Mouse (Mus musculus): Measurements from ENCODE around the gene Rps6kb1. TPM values are rescaled to one million over a fixed set of nuclear protein-coding genes. Genes with fewer than 3 reads are reported as not detected.
A peak's percentile ranks its signal among the peaks of the same experiment; 100 is the strongest.
"Not testable (repeated sequence)": the region's sequence is repeated elsewhere in the genome, so short reads cannot be mapped to it uniquely, and the experiment has no call there.

Gene Rps6kb1
- polyA plus RNA-seq, 1 experiment, result 24.7 TPM

DNA sequence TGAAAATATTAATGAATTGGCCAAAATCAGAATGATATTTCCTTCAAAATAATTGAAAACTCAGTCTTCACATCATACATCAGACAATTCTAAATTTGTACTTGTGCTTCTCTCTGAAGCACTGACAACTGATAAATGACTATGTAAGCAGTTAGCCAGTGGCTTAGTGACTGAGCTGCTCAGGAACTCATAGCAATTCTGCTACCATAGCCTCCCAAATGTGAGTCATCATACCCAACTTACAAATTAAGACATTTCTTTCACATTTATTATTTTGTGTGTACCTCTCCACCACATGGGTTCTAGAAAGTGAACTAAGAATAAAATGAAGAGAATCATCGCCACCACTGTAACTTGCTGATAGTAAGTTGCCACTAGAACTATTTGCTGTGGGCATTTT lies 53.8 kb downstream of the Rps6kb1 start:
- H3K27ac ChIP-seq (ENCODE audit: insufficient read depth, low read length), result no peak overlapping the region
- TF ChIP-seq POLR2A (IDR thresholded peaks at IDR 0.05; ENCODE audit: extremely low read depth, insufficient read depth, low read length) (no peak), CTCF (IDR thresholded peaks at IDR 0.05; ENCODE audit: extremely low read depth, insufficient read depth, low read length) (no peak)
- H3K4me1 ChIP-seq (ENCODE audit: control insufficient read depth, insufficient read depth, low read length), result peaks cover 2% of the 10 kb centered on the region; the same call in 1 of the 2 replicates
- no peak overlapping the region for H3K4me3 ChIP-seq (ENCODE audit: insufficient read depth, low read length)

DNA sequence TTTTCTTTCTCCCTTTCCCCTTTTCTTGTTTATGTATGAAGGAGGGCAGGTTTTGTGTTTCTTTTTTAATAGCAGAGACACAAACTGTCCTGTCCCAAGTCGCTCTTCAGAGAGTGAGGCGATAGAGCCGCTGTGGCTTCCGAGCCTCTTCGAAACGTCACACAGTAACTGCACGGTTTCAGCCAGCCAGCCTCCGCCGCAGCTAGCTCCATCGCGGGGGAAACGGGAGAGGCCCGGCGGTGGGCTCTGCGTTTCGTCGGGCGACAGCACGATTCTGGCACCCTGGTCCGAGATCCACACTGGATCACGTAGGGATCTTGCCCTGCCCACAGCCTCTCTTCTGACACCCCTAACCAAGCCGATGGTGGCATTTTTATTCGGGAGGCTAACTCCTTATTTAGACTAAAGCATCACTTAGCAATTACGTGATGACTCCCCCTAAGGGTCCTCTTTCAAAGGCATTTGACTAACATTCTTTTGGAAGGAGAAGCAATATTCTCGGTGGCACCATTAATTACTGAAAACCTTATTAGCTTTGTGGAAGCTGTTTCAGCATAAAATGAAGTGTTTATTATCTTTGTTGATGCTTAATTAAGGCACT lies 59.6 kb downstream of the Rps6kb1 start:
- H3K27ac ChIP-seq (ENCODE audit: insufficient read depth, low read length), result peak overlapping the region; percentile 15; the same call in 1 of the 2 replicates
- TF ChIP-seq POLR2A (IDR thresholded peaks at IDR 0.05; ENCODE audit: extremely low read depth, insufficient read depth, low read length) (no peak), CTCF (IDR thresholded peaks at IDR 0.05; ENCODE audit: extremely low read depth, insufficient read depth, low read length) (no peak)
- peaks cover 5% of the 10 kb centered on the region; the same call in 1 of the 2 replicates for H3K4me1 ChIP-seq (ENCODE audit: control insufficient read depth, insufficient read depth, low read length)
- peak overlapping the region; percentile 55 for H3K4me3 ChIP-seq (ENCODE audit: insufficient read depth, low read length)

DNA sequence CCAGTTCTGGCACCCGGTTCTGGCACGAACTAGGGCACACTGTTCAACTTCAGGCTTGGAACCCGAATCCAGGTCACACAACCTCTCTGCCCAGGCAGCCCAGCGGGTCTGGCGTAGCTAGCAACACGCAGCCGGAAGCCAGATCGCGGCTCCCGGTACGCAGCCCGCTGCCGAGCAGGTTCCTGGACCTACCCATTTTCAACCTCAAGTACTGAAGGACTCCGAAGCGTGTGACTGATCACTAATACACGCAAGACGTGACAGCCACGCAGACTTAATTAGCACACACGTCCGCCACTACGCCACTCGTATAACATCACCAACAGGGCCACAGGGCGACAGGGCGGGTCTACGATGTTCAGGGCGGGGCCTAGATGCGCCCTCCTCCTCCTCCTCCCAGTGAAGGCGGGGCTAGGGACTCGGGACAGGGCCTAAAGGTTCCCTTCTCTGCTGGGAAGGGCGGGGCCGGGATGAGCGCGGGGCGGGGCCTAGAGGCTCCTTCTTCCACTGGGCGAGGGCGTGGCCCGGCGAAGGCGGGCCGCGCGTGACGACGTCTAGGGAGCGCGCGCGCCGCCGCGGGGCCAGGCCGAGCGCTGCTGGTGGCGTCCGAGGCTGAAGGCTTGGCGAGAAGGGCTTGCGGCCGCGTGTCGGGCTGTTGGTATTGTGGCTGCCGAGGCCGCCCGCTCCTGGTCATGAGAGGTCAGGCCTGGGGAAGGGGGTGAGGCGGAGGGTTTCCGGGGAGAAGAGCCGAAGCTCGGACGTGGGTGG lies 60.3 kb downstream of the Rps6kb1 start, which contains the start of gene Rnft1:
TSS of gene Rnft1 (plus strand) at position 557 of the 768 bp plus-strand sequence.
- peak; percentile 61 for TF ChIP-seq POLR2A (IDR thresholded peaks at IDR 0.05; ENCODE audit: extremely low read depth, insufficient read depth, low read length)
- TF ChIP-seq CTCF (IDR thresholded peaks at IDR 0.05; ENCODE audit: extremely low read depth, insufficient read depth, low read length), result no peak
- Histone ChIP-seq H3K4me1 (ENCODE audit: control insufficient read depth, insufficient read depth, low read length) (peaks cover 5% of the 10 kb centered on the region; the same call in 1 of the 2 replicates), H3K4me3 (ENCODE audit: insufficient read depth, low read length) (peak within 1 kb of the TSS; percentile 55), H3K27ac (ENCODE audit: insufficient read depth, low read length) (peak within 1 kb of the TSS; percentile 61)

DNA sequence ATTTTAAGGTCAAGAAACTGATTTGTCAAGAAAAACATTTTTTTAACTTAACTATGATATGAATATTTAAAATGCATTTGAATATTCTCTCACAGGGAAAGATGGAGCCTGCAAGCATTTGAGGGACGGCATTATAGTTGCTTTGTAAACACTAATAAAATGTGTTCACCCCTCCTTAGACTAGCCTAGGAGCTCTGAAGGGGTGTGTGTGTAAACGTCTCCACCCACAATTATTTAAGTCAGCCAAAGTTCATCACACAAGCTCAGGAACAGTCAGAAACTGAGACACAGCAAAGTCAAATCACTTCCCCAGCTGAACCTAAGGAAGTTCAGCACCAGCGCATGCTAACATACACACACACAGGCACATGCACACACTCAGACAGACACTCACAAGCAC lies 71.0 kb downstream of the Rps6kb1 start:
- peaks cover 9% of the 10 kb centered on the region for H3K4me1 ChIP-seq (ENCODE audit: control insufficient read depth, insufficient read depth, low read length)
- H3K4me3 ChIP-seq (ENCODE audit: insufficient read depth, low read length), result no peak overlapping the region; the same call in 1 of the 2 replicates
- no peak overlapping the region for H3K27ac ChIP-seq (ENCODE audit: insufficient read depth, low read length)
- TF ChIP-seq POLR2A (IDR thresholded peaks at IDR 0.05; ENCODE audit: extremely low read depth, insufficient read depth, low read length) (no peak), CTCF (IDR thresholded peaks at IDR 0.05; ENCODE audit: extremely low read depth, insufficient read depth, low read length) (no peak)

DNA sequence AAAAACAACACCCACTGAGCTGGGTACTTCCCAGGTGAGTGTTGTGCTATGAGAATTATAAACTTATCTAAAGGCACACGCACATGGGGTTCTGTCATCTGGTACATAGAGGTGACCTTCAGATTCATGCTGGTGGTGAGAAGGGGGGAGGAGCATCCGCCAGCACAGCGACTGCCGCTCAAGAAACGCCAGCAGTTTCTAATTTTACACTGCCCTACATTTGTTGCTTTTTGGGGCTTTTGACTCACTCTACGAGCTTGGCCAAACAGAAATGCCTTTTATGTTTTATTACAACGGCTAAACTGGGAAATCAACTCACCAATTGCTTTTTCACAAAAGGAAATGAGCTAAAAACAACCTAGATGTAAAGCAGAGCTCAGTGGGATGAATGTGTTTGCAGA lies 71.8 kb downstream of the Rps6kb1 start:
- TF ChIP-seq CTCF (IDR thresholded peaks at IDR 0.05; ENCODE audit: extremely low read depth, insufficient read depth, low read length), result no peak
- TF ChIP-seq POLR2A (IDR thresholded peaks at IDR 0.05; ENCODE audit: extremely low read depth, insufficient read depth, low read length), result no peak
- no peak overlapping the region for H3K27ac ChIP-seq (ENCODE audit: insufficient read depth, low read length)
- no peak overlapping the region; the same call in 1 of the 2 replicates for H3K4me3 ChIP-seq (ENCODE audit: insufficient read depth, low read length)

DNA sequence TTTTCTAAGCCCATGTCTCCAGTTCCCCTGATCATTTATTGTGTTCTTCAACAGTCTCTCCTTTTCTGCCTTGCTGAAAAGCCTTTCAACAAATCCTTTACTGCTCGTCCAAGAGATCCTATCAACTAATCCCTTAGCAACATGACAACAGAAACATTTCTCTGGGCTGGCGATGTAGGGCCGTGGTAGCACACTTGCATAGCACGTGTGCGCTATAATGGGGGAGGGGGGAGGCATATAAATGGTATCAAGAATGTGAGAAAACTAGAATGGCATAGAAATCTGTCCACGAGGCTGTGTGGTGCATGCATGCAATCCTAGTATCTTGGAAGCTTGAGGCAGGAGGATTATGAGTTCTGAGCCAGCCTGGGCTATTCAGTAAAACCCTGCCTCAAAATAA lies 72.8 kb downstream of the Rps6kb1 start:
- Histone ChIP-seq H3K4me3 (ENCODE audit: insufficient read depth, low read length) (no peak overlapping the region), H3K4me1 (ENCODE audit: control insufficient read depth, insufficient read depth, low read length) (peaks cover 9% of the 10 kb centered on the region), H3K27ac (ENCODE audit: insufficient read depth, low read length) (no peak overlapping the region)
- no peak for TF ChIP-seq POLR2A (IDR thresholded peaks at IDR 0.05; ENCODE audit: extremely low read depth, insufficient read depth, low read length)
- no peak for TF ChIP-seq CTCF (IDR thresholded peaks at IDR 0.05; ENCODE audit: extremely low read depth, insufficient read depth, low read length)

More for the DNA sequence above, 71.8 kb downstream of the Rps6kb1 start:
- H3K4me1 ChIP-seq (ENCODE audit: control insufficient read depth, insufficient read depth, low read length), result peaks cover 9% of the 10 kb centered on the region

DNA sequence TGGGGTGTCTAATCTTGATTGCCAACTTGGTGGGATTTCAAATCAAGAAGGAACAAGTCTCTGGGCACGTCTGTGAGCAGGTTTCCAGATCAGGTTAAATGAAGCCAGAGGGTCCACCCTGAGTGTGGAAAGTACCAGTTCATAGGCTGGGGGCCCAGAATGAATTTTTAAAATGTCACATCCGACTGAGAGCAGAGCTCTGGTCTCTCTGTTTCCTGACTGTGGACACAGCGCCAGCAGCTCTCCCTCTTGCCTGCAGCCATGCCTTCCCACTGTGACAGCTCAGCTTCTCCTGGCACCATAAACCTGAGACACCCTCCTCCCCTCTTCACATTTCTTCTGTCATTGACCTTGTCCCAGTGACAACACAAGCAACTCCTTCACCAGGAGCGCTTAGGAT lies 75.6 kb downstream of the Rps6kb1 start:
- no peak overlapping the region for H3K27ac ChIP-seq (ENCODE audit: insufficient read depth, low read length)
- H3K4me3 ChIP-seq (ENCODE audit: insufficient read depth, low read length), result no peak overlapping the region
- TF ChIP-seq CTCF (IDR thresholded peaks at IDR 0.05; ENCODE audit: extremely low read depth, insufficient read depth, low read length) (no peak), POLR2A (IDR thresholded peaks at IDR 0.05; ENCODE audit: extremely low read depth, insufficient read depth, low read length) (no peak)
- peaks cover 7% of the 10 kb centered on the region for H3K4me1 ChIP-seq (ENCODE audit: control insufficient read depth, insufficient read depth, low read length)

DNA sequence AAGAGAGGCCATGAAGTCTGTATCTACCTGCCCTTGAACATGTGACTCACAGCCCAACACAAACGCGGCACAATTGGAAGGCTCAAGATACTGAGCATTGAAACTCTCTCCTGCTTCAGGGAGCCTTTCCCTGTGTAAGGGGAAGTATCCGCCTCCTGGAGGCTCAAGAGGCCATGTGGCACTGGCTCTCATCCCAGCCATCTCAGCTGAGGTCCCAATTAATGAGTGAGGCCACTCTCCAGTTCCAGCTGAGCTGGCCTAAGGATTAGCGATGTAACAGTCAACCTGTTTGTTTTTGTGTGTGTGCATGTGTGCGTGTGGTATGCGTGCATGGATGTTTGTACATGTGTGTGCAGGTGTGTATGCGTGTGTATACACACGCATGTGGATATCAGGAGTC lies 76.3 kb downstream of the Rps6kb1 start:
- Histone ChIP-seq H3K27ac (ENCODE audit: insufficient read depth, low read length) (no peak overlapping the region), H3K4me1 (ENCODE audit: control insufficient read depth, insufficient read depth, low read length) (peaks cover 3% of the 10 kb centered on the region; the same call in 1 of the 2 replicates), H3K4me3 (ENCODE audit: insufficient read depth, low read length) (no peak overlapping the region)
- TF ChIP-seq CTCF (IDR thresholded peaks at IDR 0.05; ENCODE audit: extremely low read depth, insufficient read depth, low read length) (no peak), POLR2A (IDR thresholded peaks at IDR 0.05; ENCODE audit: extremely low read depth, insufficient read depth, low read length) (no peak)

DNA sequence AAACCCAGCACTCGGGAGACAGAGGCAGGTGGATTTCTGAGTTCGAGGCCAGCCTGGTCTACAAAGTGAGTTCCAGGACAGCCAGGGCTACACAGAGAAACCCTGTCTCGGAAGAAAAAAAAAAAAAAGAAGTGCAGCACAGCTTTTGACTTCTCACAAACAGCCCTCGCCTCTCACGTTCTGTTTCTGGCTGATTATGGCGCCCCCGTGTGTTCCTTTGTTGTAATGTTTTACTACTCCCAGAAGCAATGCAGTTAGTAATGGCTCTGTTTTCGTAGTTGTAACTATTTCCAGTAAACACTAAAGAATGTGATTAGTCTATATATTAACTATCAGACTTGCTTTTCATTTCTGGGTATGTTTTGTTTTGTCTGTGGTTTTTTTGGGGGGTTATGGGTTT lies 80.3 kb downstream of the Rps6kb1 start:
- H3K4me3 ChIP-seq (ENCODE audit: insufficient read depth, low read length); H3K27ac ChIP-seq (ENCODE audit: insufficient read depth, low read length); H3K4me1 ChIP-seq (ENCODE audit: control insufficient read depth, insufficient read depth, low read length): not testable (repeated sequence)
- peak; percentile 68 for TF ChIP-seq CTCF (IDR thresholded peaks at IDR 0.05; ENCODE audit: extremely low read depth, insufficient read depth, low read length)

DNA sequence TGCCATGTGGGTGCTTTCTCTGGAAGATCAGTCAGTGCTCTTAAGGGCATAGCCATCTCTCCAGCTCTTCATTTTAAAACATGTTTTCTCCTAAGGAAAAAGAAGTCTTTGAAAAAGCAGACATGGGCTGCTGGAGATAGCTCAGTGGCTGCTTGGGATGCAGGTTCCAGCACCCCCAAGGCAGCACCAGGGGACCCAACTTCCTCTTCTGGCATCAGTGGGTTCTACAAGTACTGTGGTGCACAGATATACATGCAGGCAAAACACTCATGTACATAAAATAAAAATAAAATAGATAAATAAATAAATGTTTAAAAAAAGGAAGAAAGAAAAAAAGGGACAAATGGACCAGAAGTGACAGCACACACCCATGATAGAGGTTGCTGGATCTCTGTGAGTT lies 82.0 kb downstream of the Rps6kb1 start:
- no peak for TF ChIP-seq CTCF (IDR thresholded peaks at IDR 0.05; ENCODE audit: extremely low read depth, insufficient read depth, low read length)
- no peak for TF ChIP-seq POLR2A (IDR thresholded peaks at IDR 0.05; ENCODE audit: extremely low read depth, insufficient read depth, low read length)
- no peak overlapping the region for H3K27ac ChIP-seq (ENCODE audit: insufficient read depth, low read length)
- H3K4me3 ChIP-seq (ENCODE audit: insufficient read depth, low read length), result no peak overlapping the region
- H3K4me1 ChIP-seq (ENCODE audit: control insufficient read depth, insufficient read depth, low read length), result no peaks in the 10 kb centered on the region

All from cortical plate, adult 2 months (tissue).